Mouse (Mus musculus) ZHBTc4 (cell line): ENCODE results near the gene Ensa.
"Not testable (repeated sequence)": the region's sequence is repeated elsewhere in the genome, so short reads cannot be mapped to it uniquely, and the experiment has no call there.

ENCODE experiments used
- DNase-seq: peaks from one replicate; pipeline ENCODE4 v3.0.0-alpha.2; 2011; ENCODE audit warnings: low read depth, low spot score

The Ensa gene

GRCm38 (mm10) chr3:95662724-95663449 lies 38.1 kb downstream of the Ensa start:
- no peak for DNase-seq

- DNase-seq = peak; percentile 83
Measured at GRCm38 (mm10) chr3:95663486-95663885, 38.7 kb downstream of the Ensa start.

- peak; percentile 63 for DNase-seq
Measured at GRCm38 (mm10) chr3:95663969-95664608, 39.3 kb downstream of the Ensa start.

- no peak for DNase-seq
Measured at GRCm38 (mm10) chr3:95664940-95665352, 40.2 kb downstream of the Ensa start.

GRCm38 (mm10) chr3:95666124-95666844 lies 41.5 kb downstream of the Ensa start:
- peak; percentile 86 for DNase-seq

GRCm38 (mm10) chr3:95667521-95667920 lies 42.7 kb downstream of the Ensa start:
- no peak for DNase-seq

- DNase-seq = peak; percentile 74
Measured at GRCm38 (mm10) chr3:95668026-95668425, 43.2 kb downstream of the Ensa start.

- DNase-seq = no peak
Measured at GRCm38 (mm10) chr3:95668589-95669308, 44.0 kb downstream of the Ensa start.

- no peak for DNase-seq
Measured at GRCm38 (mm10) chr3:95669309-95669665, 44.5 kb downstream of the Ensa start.

- not testable (repeated sequence) for DNase-seq
Measured at GRCm38 (mm10) chr3:95670419-95670818, 45.6 kb downstream of the Ensa start.

GRCm38 (mm10) chr3:95671201-95671600 lies 46.4 kb downstream of the Ensa start:
- no peak for DNase-seq

- DNase-seq = no peak
Measured at GRCm38 (mm10) chr3:95672461-95672860, 47.7 kb downstream of the Ensa start.

- no peak for DNase-seq
Measured at GRCm38 (mm10) chr3:95672861-95673706, 48.3 kb downstream of the Ensa start.

GRCm38 (mm10) chr3:95673707-95674211 lies 49.0 kb downstream of the Ensa start:
- no peak for DNase-seq

GRCm38 (mm10) chr3:95674236-95674635 lies 49.4 kb downstream of the Ensa start:
- DNase-seq = peak; percentile 96

GRCm38 (mm10) chr3:95674812-95675211 lies 50.0 kb downstream of the Ensa start:
- peak; percentile 82 for DNase-seq

- DNase-seq = peak; percentile 94
Measured at GRCm38 (mm10) chr3:95675301-95676092, 50.7 kb downstream of the Ensa start.

- peak; percentile 80 for DNase-seq
Measured at GRCm38 (mm10) chr3:95676745-95677419, 52.1 kb downstream of the Ensa start.

GRCm38 (mm10) chr3:95677420-95678090 lies 52.8 kb downstream of the Ensa start:
- no peak for DNase-seq
